Mouse (Mus musculus): ENCODE data around the gene Map1b.

DNA sequence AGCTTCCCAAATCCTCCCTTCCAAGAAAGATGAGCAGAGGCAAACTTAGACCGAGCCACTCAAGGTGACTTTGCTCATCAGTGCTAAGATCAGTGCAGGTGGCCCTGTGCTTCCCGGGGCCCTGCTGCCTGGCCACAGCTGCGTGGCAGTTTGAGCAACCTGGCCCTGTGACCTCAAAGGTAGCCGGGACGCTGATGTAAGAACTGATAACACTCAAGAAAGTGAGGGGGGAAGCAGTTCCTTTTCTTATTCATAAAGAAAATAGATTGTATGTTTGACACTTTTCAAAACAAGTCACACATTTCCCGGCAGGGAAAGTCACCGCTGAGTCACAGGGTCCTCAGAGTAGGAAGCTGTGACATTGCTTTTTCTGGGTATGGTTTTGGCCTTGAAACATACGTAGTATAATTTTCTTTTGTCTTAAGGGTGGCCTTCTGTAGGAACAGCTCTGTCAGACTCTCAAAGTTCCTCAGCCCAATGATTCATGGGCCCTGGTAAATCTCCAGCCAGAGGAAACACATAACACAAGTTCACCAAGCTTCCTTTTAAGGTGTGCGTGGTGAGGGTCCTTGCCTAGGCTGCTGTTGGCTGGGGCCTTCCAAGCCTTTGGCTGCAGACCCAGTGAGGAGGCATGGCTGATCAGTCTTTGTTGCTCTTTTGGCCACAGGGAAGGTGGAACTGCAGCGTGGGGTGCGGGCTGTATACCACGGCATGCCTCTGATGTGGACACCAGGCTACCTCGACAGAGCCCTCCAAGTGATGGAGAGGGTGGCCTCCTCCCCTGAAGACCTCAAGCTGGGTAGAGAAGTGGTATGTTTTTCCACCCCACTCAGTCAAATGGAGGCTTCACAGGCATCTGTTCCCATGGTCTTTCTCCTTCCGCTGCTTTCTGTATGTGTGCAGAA is 105.5 kb downstream of the Map1b start:
- no peak for TF ChIP-seq HCFC1 (IDR thresholded peaks at IDR 0.05; ENCODE audit: borderline replicate concordance, insufficient read depth, low read length)
- no peak for TF ChIP-seq CHD2 (IDR thresholded peaks at IDR 0.05; ENCODE audit: low read depth, low read length)

Data from ES-E14 (cell line).